Mouse (Mus musculus) stomach, postnatal 0 days (tissue): ENCODE measurements around the gene Map4k4.

Experiments used
- CTCF ChIP-seq: IDR thresholded peaks from 2 replicates; pipeline ENCODE4 v1.5.1; 2016; ENCODE audit warnings: antibody characterized with exemption, low read depth, mild to moderate bottlenecking, moderate library complexity
- EP300 ChIP-seq: optimal IDR thresholded peaks from 2 replicates; pipeline ENCODE3; 2016; ENCODE audit warnings: antibody characterized with exemption

GRCm38 (mm10) chr1:39932922-39933321 is 32.2 kb downstream of the Map4k4 start:
- no peak for TF ChIP-seq CTCF
- no peak for TF ChIP-seq EP300
